Mouse (Mus musculus) hindbrain, embryonic 14.5 days (tissue): ENCODE data around the gene Hoxd11. TPM values are rescaled to one million over a fixed set of nuclear protein-coding genes. Genes with fewer than 3 reads are reported as not detected.

Experiments
- microRNA counts: library from miRNA; unstranded; fragments of <30 nt; microRNA quantifications from one replicate; lab custom pipeline; 2016
- microRNA-seq: library from miRNA; unstranded; fragments of <30 nt; microRNA quantifications from one replicate; pipeline ENCODE4, GENCODE M21; 2016
- polyA plus RNA-seq: library from polyadenylated mRNA; unstranded; fragments of >200 nt; fragmentation: Nextera tagmentation; extraction: Ambion mirVana; gene quantifications from 2 replicates; pipeline ENCODE4 v1.2.1, GENCODE M21; 2014

The Hoxd11 gene
- polyA plus RNA-seq, 1 experiment from 2014 or later = not detected

MicroRNA genes within 50 kb of the gene (microRNA counts, 519-probe panel; counts per million panel counts)
- microRNA mmu-miR-10b (lab: Ali Mortazavi, UCI) = 6,384 counts per million, percentile 86 among the panel's probes with 10 or more counts

Small RNA genes within 50 kb of the gene (microRNA-seq; reads per million reads assigned to microRNA genes)
- gene Gm44463 = not detected
- gene Mir10b = 60,088 reads per million, percentile 100 among the genes with 10 or more reads in this experiment

Other genes starting within 250 kb of the Hoxd11 start
- 50.6 and 51.7 TPM in 2 replicates for gene Lnpk, start 100.1 kb upstream of the Hoxd11 start, polyA plus RNA-seq
- gene Evx2, start 20.0 kb upstream of the Hoxd11 start, polyA plus RNA-seq = 1.3 and 1.4 TPM in 2 replicates
- 0.08 TPM in 1 of 2 replicates, not detected in the other for gene Hoxd13, start 11.2 kb upstream of the Hoxd11 start, polyA plus RNA-seq
- gene Hoxd12, start 4.5 kb upstream of the Hoxd11 start, polyA plus RNA-seq = not detected in 2 replicates
- not detected in 2 replicates for gene Hoxd10, start 12.4 kb downstream of the Hoxd11 start, polyA plus RNA-seq
- 0.09 TPM in 1 of 2 replicates, not detected in the other for gene Hoxd9, start 18.2 kb downstream of the Hoxd11 start, polyA plus RNA-seq
- 2.1 and 3.3 TPM in 2 replicates for gene Hoxd8, start 25.1 kb downstream of the Hoxd11 start, polyA plus RNA-seq
- 44.9 and 55.1 TPM in 2 replicates for gene Hoxd3, start 32.4 kb downstream of the Hoxd11 start, polyA plus RNA-seq
- gene Hoxd4, start 32.4 kb downstream of the Hoxd11 start, polyA plus RNA-seq = 3.1 and 4.3 TPM in 2 replicates
- gene Gm28230, start 47.2 kb downstream of the Hoxd11 start, polyA plus RNA-seq = 0.82 and 1.3 TPM in 2 replicates
- 0.64 and 0.76 TPM in 2 replicates for gene Hoxd1, start 83.4 kb downstream of the Hoxd11 start, polyA plus RNA-seq
- 181 and 188 TPM in 2 replicates for gene Mtx2, start 146.2 kb downstream of the Hoxd11 start, polyA plus RNA-seq